Mouse (Mus musculus): ENCODE measurements around the gene Klhl26.

Gene Klhl26

DNA sequence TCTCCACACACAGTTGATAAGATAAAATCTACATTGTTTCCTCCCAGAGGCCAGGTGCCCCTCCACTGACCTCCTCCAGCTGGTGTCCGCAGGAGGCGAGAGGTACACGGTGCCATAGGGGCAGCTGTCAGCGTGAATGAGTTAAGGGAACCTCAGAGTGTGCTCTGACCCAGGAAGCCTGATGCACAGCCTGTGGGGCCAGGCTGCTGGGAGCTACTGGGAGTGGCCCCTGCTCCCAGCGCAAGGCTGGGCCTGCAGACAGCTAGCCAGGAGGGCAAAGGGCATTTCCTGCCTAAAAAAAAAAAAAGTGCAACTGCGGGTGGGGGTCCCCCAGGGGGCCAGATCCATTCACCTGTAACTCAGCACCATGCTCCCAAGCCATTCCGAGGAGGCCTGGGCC, 71.6 kb downstream of the Klhl26 start:
- DNase-seq = no peak

DNA sequence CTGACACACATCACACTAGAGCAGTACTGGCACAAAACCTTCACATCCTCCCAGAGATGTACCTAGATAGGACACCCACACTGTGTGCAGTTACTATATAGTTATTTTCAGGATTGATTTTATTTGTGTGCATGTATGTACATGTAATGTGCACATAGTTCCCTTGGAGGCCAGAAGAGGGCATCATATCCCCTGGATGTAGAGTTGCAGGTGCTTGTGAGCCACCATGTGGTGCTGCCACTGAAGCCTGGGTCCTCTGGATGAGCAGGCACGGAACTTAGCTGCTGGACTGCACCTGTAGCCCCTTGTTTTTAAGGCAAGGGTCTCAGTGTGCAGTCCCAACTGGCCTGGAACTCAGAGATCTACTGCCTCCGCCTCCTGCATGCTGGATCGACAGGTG, 72.6 kb downstream of the Klhl26 start:
- DNase-seq = no peak

Measured in cerebellum, adult 11-12 months (tissue).